Mouse (Mus musculus) lung, postnatal 0 days (tissue): ENCODE results near the gene BC049352.

Experiments used
- CTCF ChIP-seq: IDR thresholded peaks from 2 replicates; pipeline ENCODE4 v1.5.1; 2016; ENCODE audit warnings: antibody characterized with exemption, mild to moderate bottlenecking
- EP300 ChIP-seq: IDR thresholded peaks from 2 replicates; pipeline ENCODE4 v1.6.1; 2016; ENCODE audit warnings: antibody characterized with exemption, mild to moderate bottlenecking, control low read depth

- TF ChIP-seq CTCF (no peak), EP300 (no peak)
Measured at GRCm38 (mm10) chr9:45255431-45255830, 73.6 kb downstream of the BC049352 start.
